14 mouse cellular contexts compared by ENCODE assay signal in the genomic region with DNA sequence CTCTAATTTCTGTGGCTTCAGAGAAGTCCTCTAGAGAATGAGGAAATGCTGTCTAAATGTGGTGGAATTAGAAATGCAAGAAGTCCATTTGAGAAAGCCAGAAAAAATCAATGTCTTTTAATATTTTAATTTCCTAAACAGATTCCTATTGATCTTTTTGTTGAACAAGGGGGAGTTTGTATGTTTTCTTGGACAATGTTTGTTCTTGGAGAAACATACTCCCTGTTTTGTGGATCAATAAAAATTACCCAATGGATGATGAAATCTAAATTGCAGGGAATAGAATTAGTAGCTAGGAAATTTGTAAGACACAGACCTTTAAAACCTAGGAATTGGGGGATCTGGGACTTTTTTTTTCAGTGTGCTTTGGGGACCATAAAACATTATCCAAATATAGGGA. TPM values are rescaled to one million over a fixed set of nuclear protein-coding genes. Genes with fewer than 3 reads are reported as not detected.
DNase-seq lines count a peak whose midpoint lies in the region; ATAC-seq and TF ChIP-seq lines count a peak whose summit lies in the region.
"Had no signal": no experiment of that assay in that cellular context is flagged by ENCODE, and none has a peak within 500 bp of the region (broad histone marks: within the 10 kb centered on the region; RNA-seq: fewer than 3 reads in every experiment).

No protein-coding gene starts in this region.

- H3K36me3 ChIP-seq in heart, embryonic 16.5 days (ENCODE audit: control insufficient read depth, insufficient read depth), result no peaks in the 10 kb centered on the region
- H3K36me3 ChIP-seq in limb, embryonic 11.5 days (ENCODE audit: control insufficient read depth, insufficient read depth, low read length), result peaks cover under 1% of the 10 kb centered on the region; the same call in 1 of the 2 replicates

- ATAC-seq in heart, embryonic 16.5 days (replicated peaks; ENCODE audit: extremely low read depth, insufficient read depth, low FRiP score), result no peak
- ATAC-seq in limb, embryonic 11.5 days (ENCODE audit: insufficient number of reproducible peaks, low FRiP score, low TSS enrichment, low read depth), result no peak
- ATAC-seq: midbrain, embryonic 16.5 days had no signal

- peak overlapping the region; percentile 96 for H3K27ac ChIP-seq in heart, embryonic 16.5 days (ENCODE audit: low read length)
- H3K27ac ChIP-seq in limb, embryonic 11.5 days (replicated peaks; ENCODE audit: low read depth, low read length), result peak overlapping the region; percentile 98
- no peak overlapping the region for H3K27ac ChIP-seq in gastrocnemius, adult 2 months
- H3K27ac ChIP-seq: kidney, postnatal 0 days had no signal

- peak overlapping the region; percentile 74 for H3K4me3 ChIP-seq in heart, embryonic 16.5 days (ENCODE audit: low read length)
- H3K4me3 ChIP-seq in limb, embryonic 11.5 days (ENCODE audit: low read depth, low read length), result peak overlapping the region; percentile 73
- no peak overlapping the region for H3K4me3 ChIP-seq in gastrocnemius, adult 2 months

- intact Hi-C loops in gastrocnemius, adult 2 months (cut with DNase I), result loop anchor here (5.0 kb wide), 1 partner anchor 35 kb away; no protein-coding TSS in a partner anchor

- no peak for TF ChIP-seq CTCF in gastrocnemius, adult 2 months (IDR thresholded peaks at IDR 0.05)

- peak overlapping the region; percentile 52 for H3K4me2 ChIP-seq in heart, embryonic 16.5 days (ENCODE audit: low read depth, low read length)
- H3K4me2 ChIP-seq in limb, embryonic 11.5 days (ENCODE audit: low read depth, severe bottlenecking), result peak overlapping the region; percentile 57

- no peak for DNase-seq in heart, adult 18-20 months
- DNase-seq in retina, embryonic 14.5 days (ENCODE audit: low spot score), result peak; percentile 32
- DNase-seq in retina, postnatal 1 day, result no peak
- no peak for DNase-seq in limb, embryonic 11.5 days (ENCODE audit: low spot score)
- no peak for DNase-seq in thymus, adult 18-20 months
- no peak for DNase-seq in gastrocnemius, adult 2 months
- DNase-seq: adrenal gland, postnatal 10 days; lung, postnatal 10 days; thymus, postnatal 4 days had no signal

- peak overlapping the region; percentile 91 for H3K9ac ChIP-seq in heart, embryonic 16.5 days (ENCODE audit: low read length)
- H3K9ac ChIP-seq in limb, embryonic 11.5 days (ENCODE audit: low read length), result peak overlapping the region; percentile 99

- H3K4me1 ChIP-seq in heart, embryonic 16.5 days (ENCODE audit: control insufficient read depth, insufficient read depth, low read length), result no peaks in the 10 kb centered on the region; the same call in none of the 2 replicates
- peaks cover 10% of the 10 kb centered on the region for H3K4me1 ChIP-seq in limb, embryonic 11.5 days (ENCODE audit: control insufficient read depth, insufficient read depth, low read length)

- peaks cover 54% of the 10 kb centered on the region for H3K27me3 ChIP-seq in heart, embryonic 16.5 days (ENCODE audit: control insufficient read depth, insufficient read depth, low read length)
- H3K27me3 ChIP-seq in limb, embryonic 11.5 days (ENCODE audit: control insufficient read depth, insufficient read depth, low read length), result peaks cover 60% of the 10 kb centered on the region

- H3K9me3 ChIP-seq in heart, embryonic 16.5 days (replicated peaks; ENCODE audit: control insufficient read depth, low read length), result no peaks in the 10 kb centered on the region
- no peaks in the 10 kb centered on the region for H3K9me3 ChIP-seq in limb, embryonic 11.5 days (ENCODE audit: control insufficient read depth, low read length)

RNA-seq across cellular contexts. Expression of a gene that starts 4.8 kb away (rescaled TPM):
- polyA plus RNA-seq in heart, embryonic 16.5 days (2015; fragmentation: Nextera tagmentation; extraction: Ambion mirVana), result 914 and 1,144 TPM in 2 replicates
- total RNA-seq in heart, adult 18-20 months (2021), result 10 to 100 TPM; 47.4 to 56.7 TPM
- 852 and 881 TPM in 2 replicates for polyA plus RNA-seq in limb, embryonic 11.5 days (2014; fragmentation: Nextera tagmentation; extraction: Ambion mirVana)
- 10 to 100 TPM; 26.1 to 32.7 TPM for total RNA-seq in gastrocnemius, adult 2 months (2021)
- total RNA-seq: CH12.LX; hematopoietic stem cell, adult 5-6 weeks had no signal

RNA-seq across cellular contexts. Expression of a gene that starts 7.9 kb away (rescaled TPM):
- 0.32 TPM in 1 of 2 replicates, not detected in the other for polyA plus RNA-seq in heart, embryonic 16.5 days (2015; fragmentation: Nextera tagmentation; extraction: Ambion mirVana)
- total RNA-seq in heart, adult 18-20 months (2021), result not detected
- 0.10 TPM in 1 of 2 replicates, not detected in the other for polyA plus RNA-seq in limb, embryonic 11.5 days (2014; fragmentation: Nextera tagmentation; extraction: Ambion mirVana)
- not detected for total RNA-seq in gastrocnemius, adult 2 months (2021)
- total RNA-seq: CH12.LX; hematopoietic stem cell, adult 5-6 weeks had no signal
- polyA plus RNA-seq: kidney, postnatal 0 days; midbrain, embryonic 16.5 days had no signal
